Mouse (Mus musculus): ENCODE data around the gene Gm10300.

DNA sequence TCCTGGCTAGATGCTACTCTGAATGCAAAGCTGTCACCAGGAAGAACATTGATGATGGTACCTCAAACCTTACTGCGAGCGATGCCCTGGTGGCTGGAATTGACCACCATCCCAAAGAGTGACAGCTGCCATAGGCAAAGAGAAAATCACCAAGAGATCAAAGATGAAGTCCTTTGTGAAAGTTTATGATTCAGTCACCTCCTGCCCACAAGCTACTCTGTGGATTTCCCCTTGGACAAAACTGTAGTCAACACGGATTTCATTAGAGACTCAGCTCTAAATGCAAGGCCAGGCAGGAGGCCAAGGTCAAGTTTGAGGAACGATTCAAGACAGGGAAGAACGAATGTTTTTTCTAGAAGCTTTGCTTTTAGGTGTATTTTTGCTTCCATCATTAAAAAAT lies 19.4 kb downstream of the Gm10300 start:
- TF ChIP-seq POLR2A (IDR thresholded peaks at IDR 0.05; ENCODE audit: insufficient read depth, low read depth, low read length) = no peak
- no peak for TF ChIP-seq EP300 (IDR thresholded peaks at IDR 0.05; ENCODE audit: insufficient read depth, low read depth, low read length)

All from heart, adult 2 months (tissue).